Comparison of ENCODE assay signal across 8 mouse cellular contexts in the genomic region with DNA sequence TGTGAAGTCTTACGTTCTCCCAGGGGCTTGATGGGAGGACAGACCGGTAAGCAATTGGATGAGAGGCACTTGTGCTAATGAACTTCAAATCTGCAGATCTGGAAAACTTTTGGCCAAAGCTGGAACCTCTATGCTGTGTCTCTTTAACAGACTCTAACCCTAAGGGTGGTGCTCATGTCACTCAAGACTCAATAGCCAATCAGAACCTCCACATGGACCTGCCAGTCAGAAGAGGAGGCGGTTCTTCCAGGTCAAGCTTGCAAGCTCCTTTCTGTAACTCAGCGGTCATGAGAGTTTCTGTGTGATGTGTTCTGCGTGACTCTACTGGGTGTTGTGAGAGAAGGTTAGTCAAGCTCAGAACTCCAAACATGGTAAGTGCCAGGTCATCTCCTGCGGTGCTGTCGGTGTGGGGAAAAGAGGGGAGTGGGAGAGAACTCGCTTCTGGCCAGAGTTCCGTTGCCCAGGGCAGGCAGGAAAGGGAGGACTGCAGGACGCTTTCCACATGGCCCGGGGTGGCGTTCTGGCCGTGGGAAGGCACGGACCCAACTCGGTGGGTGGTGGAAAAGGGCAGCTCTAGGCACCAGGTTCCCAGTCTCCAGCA. TPM values are rescaled to one million over a fixed set of nuclear protein-coding genes. Genes with fewer than 3 reads are reported as not detected.
DNase-seq lines count a peak whose midpoint lies in the region; ATAC-seq lines count a peak whose summit lies in the region.
"Not testable (repeated sequence)": the region's sequence is repeated elsewhere in the genome, so short reads cannot be mapped to it uniquely, and the experiment has no call there.

A gene (plus strand): TSS at position 274 of the 601 bp plus-strand sequence.

- intact Hi-C loops in left cerebral cortex, postnatal 36 days (cut with DNase I) = not testable (repeated sequence)

- WGBS in embryonic facial prominence, embryonic 11.5 days = 2% methylated on average over 12 of the region's 15 CpGs

- DNase-seq in adrenal gland, adult 18-20 months (ENCODE audit: low spot score in 2 of 2) = peak; percentile 43 to 44
- peak; percentile 15 for DNase-seq in embryonic facial prominence, embryonic 11.5 days (ENCODE audit: low spot score)
- DNase-seq in heart, adult 18-20 months = peak; percentile 83 to 87
- peak; percentile 83 for DNase-seq in kidney, adult 11 months
- peak; percentile 37 to 52 for DNase-seq in left cerebral cortex, postnatal 36 days (ENCODE audit: low spot score in 2 of 2)
- peak; percentile 9 for DNase-seq in right cerebral cortex, postnatal 14 days
- peak; percentile 28 for DNase-seq in yolk sac, embryonic 10.5 days (ENCODE audit: low spot score)

- H3K27ac ChIP-seq in embryonic facial prominence, embryonic 11.5 days (replicated peaks; ENCODE audit: low read depth, low read length) = not testable (repeated sequence)

- not testable (repeated sequence) for H3K27me3 ChIP-seq in embryonic facial prominence, embryonic 11.5 days (ENCODE audit: control insufficient read depth, insufficient read depth, low read length)

- H3K9ac ChIP-seq in embryonic facial prominence, embryonic 11.5 days (replicated peaks; ENCODE audit: low read length) = peak within 1 kb of the TSS; percentile 60

- not testable (repeated sequence) for H3K36me3 ChIP-seq in embryonic facial prominence, embryonic 11.5 days (replicated peaks; ENCODE audit: control insufficient read depth, insufficient read depth, low read depth, low read length)

- H3K4me1 ChIP-seq in embryonic facial prominence, embryonic 11.5 days (ENCODE audit: control insufficient read depth, insufficient read depth, low read length) = not testable (repeated sequence)

- peak within 1 kb of the TSS; percentile 40 for H3K4me2 ChIP-seq in embryonic facial prominence, embryonic 11.5 days (ENCODE audit: low read depth, low read length)

- ATAC-seq in embryonic facial prominence, embryonic 11.5 days (replicated peaks; ENCODE audit: insufficient number of reproducible peaks, low FRiP score, low TSS enrichment, low read depth); megakaryocyte-erythroid progenitor cell, adult 5-6 weeks (replicated peaks; ENCODE audit: low FRiP score, low TSS enrichment, poor library complexity, severe bottlenecking): not testable (repeated sequence)

- H3K4me3 ChIP-seq in embryonic facial prominence, embryonic 11.5 days (ENCODE audit: low read depth, low read length) = peak within 1 kb of the TSS; percentile 58

- not testable (repeated sequence) for H3K9me3 ChIP-seq in embryonic facial prominence, embryonic 11.5 days (replicated peaks; ENCODE audit: control insufficient read depth, low read length)

RNA-seq across cellular contexts. Expression of the gene that starts here (rescaled TPM):
- 10 to 100 TPM; 30.6 to 31.9 TPM for total RNA-seq in adrenal gland, adult 18-20 months (2021)
- polyA plus RNA-seq in embryonic facial prominence, embryonic 11.5 days (2014; fragmentation: Nextera tagmentation; extraction: Ambion mirVana) = 13.2 TPM in 2 replicates
- 100 to 1,000 TPM in 1 of 2 experiments, 10 to 100 TPM in 1; 97.5 to 107 TPM for total RNA-seq in heart, adult 18-20 months (2021)
- 10 to 100 TPM; 19.6 to 22.0 TPM for total RNA-seq in left cerebral cortex, postnatal 36 days (2021)
- 36.1 and 37.3 TPM in 2 replicates for total RNA-seq in megakaryocyte-erythroid progenitor cell, adult 5-6 weeks (2014; fragmentation: Nextera tagmentation)
- total RNA-seq in megakaryocyte-erythroid progenitor cell, adult 5-6 weeks (2017) = 27.1 and 34.3 TPM in 2 replicates

Comparison
In these comparisons a context has a peak if more than half of its experiments do, and no peak if none do; other contexts are left out.
1. DNase-seq: peak in every context shown above with its lines; median percentile 85 in heart, adult 18-20 months; 83 in kidney, adult 11 months; 44 in left cerebral cortex, postnatal 36 days; 44 in adrenal gland, adult 18-20 months; 28 in yolk sac, embryonic 10.5 days; 15 in embryonic facial prominence, embryonic 11.5 days; 9 in right cerebral cortex, postnatal 14 days.